Mouse (Mus musculus): ENCODE data around the gene Fasn. TPM values are rescaled to one million over a fixed set of nuclear protein-coding genes. Genes with fewer than 3 reads are reported as not detected.
"Not testable (repeated sequence)": the region's sequence is repeated elsewhere in the genome, so short reads cannot be mapped to it uniquely, and the experiment has no call there.

Fasn gene
- polyA plus RNA-seq, 1 experiment = 61.2 TPM

DNA sequence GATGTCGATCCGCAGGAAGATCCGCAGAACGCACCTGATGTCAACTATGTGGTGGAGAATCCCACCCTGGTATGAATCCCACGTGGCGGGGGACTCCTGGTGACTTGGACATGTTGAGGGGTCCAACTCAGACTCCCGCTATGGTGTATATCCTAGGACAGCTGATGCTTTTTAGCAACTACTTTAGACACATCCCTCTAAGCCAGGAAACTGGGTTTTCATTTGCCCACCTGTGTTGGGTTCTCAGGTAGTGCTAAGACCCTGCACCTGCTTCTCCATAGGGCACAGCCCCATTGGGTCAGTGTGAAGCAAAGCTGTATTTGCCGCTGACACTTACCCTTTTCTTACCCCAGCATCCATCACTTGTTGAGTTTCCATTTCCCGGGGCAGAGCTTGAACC, 39.2 kb downstream of the Fasn start:
- TF ChIP-seq CTCF (IDR thresholded peaks at IDR 0.05; ENCODE audit: borderline replicate concordance, insufficient read depth, low read length) = no peak
- no peak for TF ChIP-seq POLR2A (IDR thresholded peaks at IDR 0.05; ENCODE audit: low read depth, low read length)

GRCm38 (mm10) chr11:120784064-120784791, 40.1 kb downstream of the Fasn start, which contains the start of the genes Rfng and Gps1:
Gene Rfng, minus strand, starts transcription at chr11:120784207.
Gene Gps1, plus strand, starts transcription at chr11:120784272.
- no peak for TF ChIP-seq CTCF (IDR thresholded peaks at IDR 0.05; ENCODE audit: borderline replicate concordance, insufficient read depth, low read length)
- peak; percentile 47; the same call in 1 of the 2 replicates for TF ChIP-seq POLR2A (IDR thresholded peaks at IDR 0.05; ENCODE audit: low read depth, low read length)
- H3K4me3 ChIP-seq (ENCODE audit: insufficient read depth, low read length) = peak within 1 kb of the TSS; percentile 90
- H3K4me1 ChIP-seq (ENCODE audit: control insufficient read depth, insufficient read depth, low read length) = peaks cover 3% of the 10 kb centered on the region; the same call in 1 of the 2 replicates
- H3K27ac ChIP-seq (ENCODE audit: insufficient read depth, low read length) = peak within 1 kb of the TSS; percentile 74

More for the DNA sequence above, 39.2 kb downstream of the Fasn start:
- no peak overlapping the region for H3K27ac ChIP-seq (ENCODE audit: insufficient read depth, low read length)
- peak overlapping the region; percentile 90 for H3K4me3 ChIP-seq (ENCODE audit: insufficient read depth, low read length)
- H3K4me1 ChIP-seq (ENCODE audit: control insufficient read depth, insufficient read depth, low read length) = peaks cover 3% of the 10 kb centered on the region; the same call in 1 of the 2 replicates

DNA sequence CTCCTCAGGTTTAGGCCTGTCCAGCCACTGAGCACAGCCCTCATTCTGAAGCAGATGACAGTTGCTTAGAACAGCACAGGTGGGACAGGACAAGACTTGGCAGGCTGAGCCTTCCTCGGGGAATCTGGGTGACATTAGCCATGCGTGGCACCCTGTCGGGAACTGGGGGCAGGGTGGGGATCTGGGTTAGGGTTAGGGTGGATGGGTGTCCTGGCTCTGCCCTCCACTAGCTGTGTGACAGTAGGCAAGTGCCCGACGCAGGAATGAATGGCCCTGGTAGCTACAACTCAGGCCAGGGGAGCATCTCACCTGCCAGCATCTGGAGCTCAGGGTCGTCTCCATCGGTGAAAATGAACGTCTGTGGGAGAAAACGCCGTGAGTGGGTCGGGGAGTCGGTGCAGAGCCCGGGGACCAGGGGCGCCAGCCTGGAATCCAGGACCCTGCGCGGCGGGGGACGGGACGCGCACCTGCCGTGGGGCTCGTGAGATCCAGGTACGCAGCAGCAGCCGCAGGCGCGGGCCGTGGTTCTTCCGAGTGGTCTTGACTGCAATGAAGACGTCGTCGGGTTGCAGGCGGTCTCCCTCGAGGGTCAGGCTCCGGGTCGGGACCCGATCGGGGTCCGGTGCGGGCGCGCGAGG, 40.8 kb downstream of the Fasn start:
- TF ChIP-seq POLR2A (IDR thresholded peaks at IDR 0.05; ENCODE audit: low read depth, low read length) (no peak), CTCF (IDR thresholded peaks at IDR 0.05; ENCODE audit: borderline replicate concordance, insufficient read depth, low read length) (no peak)
- Histone ChIP-seq H3K4me1 (ENCODE audit: control insufficient read depth, insufficient read depth, low read length) (peaks cover 3% of the 10 kb centered on the region; the same call in 1 of the 2 replicates), H3K4me3 (ENCODE audit: insufficient read depth, low read length) (peak overlapping the region; percentile 83), H3K27ac (ENCODE audit: insufficient read depth, low read length) (no peak overlapping the region)

DNA sequence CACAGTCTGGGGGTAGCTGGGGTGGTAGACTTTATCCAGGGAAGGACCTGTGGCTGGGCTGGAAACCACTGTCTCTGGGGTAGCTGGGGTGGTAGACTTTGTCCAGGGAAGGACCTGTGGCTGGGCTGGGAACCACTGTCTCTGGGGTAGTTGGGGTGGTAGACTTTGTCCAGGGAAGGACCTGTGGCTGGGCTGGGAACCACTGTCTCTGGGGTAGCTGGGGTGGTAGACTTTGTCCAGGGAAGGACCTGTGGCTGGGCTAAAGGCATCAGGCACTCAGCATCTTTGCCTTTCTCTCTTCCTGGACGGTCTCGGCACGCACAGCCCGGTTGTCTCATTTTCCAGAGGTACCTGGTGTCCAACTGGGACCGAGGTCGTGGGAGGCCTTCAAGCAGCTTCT, 43.0 kb downstream of the Fasn start:
- H3K4me3 ChIP-seq (ENCODE audit: insufficient read depth, low read length); H3K27ac ChIP-seq (ENCODE audit: insufficient read depth, low read length); H3K4me1 ChIP-seq (ENCODE audit: control insufficient read depth, insufficient read depth, low read length): not testable (repeated sequence)

DNA sequence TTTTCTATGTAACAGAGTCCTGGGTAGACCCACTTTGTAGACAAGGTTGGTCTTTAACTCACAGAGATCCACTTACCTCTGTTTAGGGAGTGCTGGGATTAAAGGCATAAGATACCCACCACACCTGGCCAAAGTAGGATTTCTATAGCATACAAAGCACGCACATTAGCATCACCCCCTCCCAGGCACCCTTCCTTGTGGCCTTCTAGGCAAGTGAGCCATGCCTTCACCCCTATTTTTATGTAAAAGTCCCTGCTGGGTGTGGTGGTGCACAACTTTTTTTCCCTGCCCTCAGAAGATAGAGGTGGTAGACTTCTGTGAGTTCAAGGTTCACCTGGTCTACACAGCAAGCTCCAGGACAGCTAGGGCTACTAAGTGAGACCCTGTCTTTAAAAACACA, 44.5 kb downstream of the Fasn start:
- H3K4me3 ChIP-seq (ENCODE audit: insufficient read depth, low read length) = no peak overlapping the region
- TF ChIP-seq POLR2A (IDR thresholded peaks at IDR 0.05; ENCODE audit: low read depth, low read length) = no peak
- TF ChIP-seq CTCF (IDR thresholded peaks at IDR 0.05; ENCODE audit: borderline replicate concordance, insufficient read depth, low read length) = no peak
- no peak overlapping the region for H3K27ac ChIP-seq (ENCODE audit: insufficient read depth, low read length)
- H3K4me1 ChIP-seq (ENCODE audit: control insufficient read depth, insufficient read depth, low read length) = no peaks in the 10 kb centered on the region

DNA sequence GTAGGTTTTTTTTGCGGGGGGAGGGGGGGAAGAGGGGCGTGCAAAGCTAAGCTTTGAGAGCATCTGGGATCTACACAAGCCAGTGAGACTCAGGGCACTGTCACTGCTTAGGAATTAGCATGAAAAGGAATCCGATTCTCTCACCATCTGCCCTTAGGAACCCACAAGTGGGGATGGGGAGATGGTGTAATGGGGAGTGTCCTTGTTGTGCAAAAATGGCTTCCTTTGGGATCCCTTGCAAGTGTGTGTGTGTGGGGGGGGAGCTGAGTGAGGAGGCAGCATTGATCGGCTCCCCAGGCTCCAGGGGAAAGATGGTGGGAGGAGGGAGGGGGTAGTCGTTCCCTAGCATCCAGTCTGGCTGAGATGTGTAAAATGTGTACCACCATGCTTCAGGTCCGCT, 47.2 kb downstream of the Fasn start:
- H3K4me3 ChIP-seq (ENCODE audit: insufficient read depth, low read length) = no peak overlapping the region
- H3K27ac ChIP-seq (ENCODE audit: insufficient read depth, low read length) = no peak overlapping the region
- TF ChIP-seq CTCF (IDR thresholded peaks at IDR 0.05; ENCODE audit: borderline replicate concordance, insufficient read depth, low read length) = no peak
- peaks cover 2% of the 10 kb centered on the region; the same call in 1 of the 2 replicates for H3K4me1 ChIP-seq (ENCODE audit: control insufficient read depth, insufficient read depth, low read length)

- no peak overlapping the region for H3K4me3 ChIP-seq (ENCODE audit: insufficient read depth, low read length)
- no peak for TF ChIP-seq POLR2A (IDR thresholded peaks at IDR 0.05; ENCODE audit: low read depth, low read length)
- TF ChIP-seq CTCF (IDR thresholded peaks at IDR 0.05; ENCODE audit: borderline replicate concordance, insufficient read depth, low read length) = peak; percentile 100
- H3K27ac ChIP-seq (ENCODE audit: insufficient read depth, low read length) = no peak overlapping the region
- peaks cover 2% of the 10 kb centered on the region; the same call in 1 of the 2 replicates for H3K4me1 ChIP-seq (ENCODE audit: control insufficient read depth, insufficient read depth, low read length)
Observed at GRCm38 (mm10) chr11:120775774-120776469, 48.4 kb downstream of the Fasn start.

- Histone ChIP-seq H3K4me3 (ENCODE audit: insufficient read depth, low read length) (no peak overlapping the region), H3K27ac (ENCODE audit: insufficient read depth, low read length) (no peak overlapping the region), H3K4me1 (ENCODE audit: control insufficient read depth, insufficient read depth, low read length) (peaks cover 2% of the 10 kb centered on the region; the same call in 1 of the 2 replicates)
- TF ChIP-seq CTCF (IDR thresholded peaks at IDR 0.05; ENCODE audit: borderline replicate concordance, insufficient read depth, low read length) (no peak), POLR2A (IDR thresholded peaks at IDR 0.05; ENCODE audit: low read depth, low read length) (no peak)
Observed at GRCm38 (mm10) chr11:120773463-120774190, 50.7 kb downstream of the Fasn start.

DNA sequence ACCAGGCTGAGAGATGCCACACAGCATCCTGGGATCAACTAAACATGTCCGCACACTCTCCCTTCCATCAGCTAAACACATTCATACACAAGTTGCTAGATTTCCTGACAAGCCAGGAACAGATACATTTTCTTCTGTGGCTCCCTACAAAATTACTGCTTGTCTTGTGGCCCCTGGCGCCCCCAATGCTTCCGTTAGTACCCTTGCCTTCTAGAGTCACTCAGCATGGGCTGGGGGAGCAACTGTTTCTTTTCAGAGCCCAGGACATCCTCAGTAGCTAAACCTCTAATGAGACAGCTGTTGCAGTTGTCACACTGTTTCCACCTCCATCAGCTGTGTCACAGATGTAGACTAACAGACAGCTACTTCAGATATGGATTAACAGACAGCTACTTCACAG, 51.6 kb downstream of the Fasn start:
- no peak for TF ChIP-seq CTCF (IDR thresholded peaks at IDR 0.05; ENCODE audit: borderline replicate concordance, insufficient read depth, low read length)
- TF ChIP-seq POLR2A (IDR thresholded peaks at IDR 0.05; ENCODE audit: low read depth, low read length) = no peak
- H3K4me1 ChIP-seq (ENCODE audit: control insufficient read depth, insufficient read depth, low read length) = peaks cover 2% of the 10 kb centered on the region; the same call in 1 of the 2 replicates
- H3K27ac ChIP-seq (ENCODE audit: insufficient read depth, low read length) = no peak overlapping the region
- H3K4me3 ChIP-seq (ENCODE audit: insufficient read depth, low read length) = no peak overlapping the region

Data from embryonic fibroblast, embryonic 13.5 days (primary cell).